Mouse (Mus musculus): ENCODE measurements around the gene Inhbb. TPM values are rescaled to one million over a fixed set of nuclear protein-coding genes. Genes with fewer than 3 reads are reported as not detected.

The Inhbb gene
- polyA plus RNA-seq, 1 experiment from 2014 or later, result 1.5 TPM

DNA sequence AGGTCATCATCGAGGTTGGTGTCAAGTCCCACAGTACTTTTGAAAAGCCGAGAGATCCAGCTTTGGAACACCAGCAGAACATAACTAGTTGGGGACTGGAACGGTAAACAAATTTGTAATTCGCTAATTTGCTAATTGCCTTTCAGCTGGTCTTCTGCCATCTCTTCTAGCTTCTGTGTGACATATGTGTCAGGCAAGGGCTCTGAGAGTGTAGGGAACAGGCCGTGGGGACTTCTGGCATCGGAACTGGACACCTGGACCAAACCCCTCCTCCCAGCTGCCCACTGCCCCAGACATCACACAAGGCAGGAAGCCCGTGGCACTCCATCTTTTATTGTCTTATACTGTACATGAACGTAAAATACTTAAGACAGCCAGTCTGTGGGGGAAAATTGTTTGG is 6.9 kb downstream of the Inhbb start:
- no peaks in the 10 kb centered on the region for H3K9me3 ChIP-seq (ENCODE audit: control insufficient read depth, low read depth, low read length)
- H3K27me3 ChIP-seq (ENCODE audit: control insufficient read depth, insufficient read depth, low read length), result peaks cover 33% of the 10 kb centered on the region
- WGBS, result 78% methylated on average over 8 of the region's 8 CpGs
- no peak overlapping the region for H3K4me2 ChIP-seq (replicated peaks; ENCODE audit: low read depth, low read length)
- no peak for ATAC-seq (ENCODE audit: insufficient number of reproducible peaks, insufficient read depth, low FRiP score, low read depth)
- no peaks in the 10 kb centered on the region for H3K4me1 ChIP-seq (ENCODE audit: control insufficient read depth, insufficient read depth, low read length)
- H3K4me3 ChIP-seq (ENCODE audit: low read depth, low read length), result no peak overlapping the region
- no peaks in the 10 kb centered on the region for H3K36me3 ChIP-seq (ENCODE audit: control insufficient read depth, insufficient read depth, low read length)
- H3K9ac ChIP-seq (replicated peaks; ENCODE audit: low read depth, low read length), result no peak overlapping the region
- no peak overlapping the region for H3K27ac ChIP-seq (ENCODE audit: low read length)

DNA sequence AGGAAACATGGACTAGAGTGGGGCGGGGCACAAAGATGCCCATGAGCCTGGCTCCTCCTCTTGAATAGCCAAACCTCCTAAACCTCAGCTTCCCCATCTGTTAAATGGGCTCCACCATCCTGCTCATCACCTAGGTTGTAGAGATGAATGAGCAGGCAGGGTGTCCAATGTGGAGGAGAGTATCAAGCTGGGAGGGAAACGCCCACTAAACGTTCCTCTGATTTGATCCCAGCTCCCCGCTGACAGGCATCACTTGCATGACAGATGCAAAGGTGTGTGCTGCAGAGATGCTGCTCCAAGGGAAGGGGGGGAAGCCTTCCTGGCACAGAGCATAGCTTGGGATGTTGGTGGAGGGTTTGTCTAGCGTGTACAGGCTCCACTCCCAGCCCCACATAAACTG is 11.4 kb downstream of the Inhbb start:
- H3K9ac ChIP-seq (replicated peaks; ENCODE audit: low read depth, low read length), result no peak overlapping the region
- no peaks in the 10 kb centered on the region for H3K9me3 ChIP-seq (ENCODE audit: control insufficient read depth, low read depth, low read length)
- H3K27me3 ChIP-seq (ENCODE audit: control insufficient read depth, insufficient read depth, low read length), result no peaks in the 10 kb centered on the region
- WGBS, result 83% methylated on average over 5 of the region's 5 CpGs
- no peaks in the 10 kb centered on the region for H3K36me3 ChIP-seq (ENCODE audit: control insufficient read depth, insufficient read depth, low read length)
- H3K4me2 ChIP-seq (replicated peaks; ENCODE audit: low read depth, low read length), result no peak overlapping the region
- no peak overlapping the region for H3K4me3 ChIP-seq (ENCODE audit: low read depth, low read length)
- no peak overlapping the region for H3K27ac ChIP-seq (ENCODE audit: low read length)
- no peaks in the 10 kb centered on the region for H3K4me1 ChIP-seq (ENCODE audit: control insufficient read depth, insufficient read depth, low read length)
- no peak for ATAC-seq (ENCODE audit: insufficient number of reproducible peaks, insufficient read depth, low FRiP score, low read depth)

DNA sequence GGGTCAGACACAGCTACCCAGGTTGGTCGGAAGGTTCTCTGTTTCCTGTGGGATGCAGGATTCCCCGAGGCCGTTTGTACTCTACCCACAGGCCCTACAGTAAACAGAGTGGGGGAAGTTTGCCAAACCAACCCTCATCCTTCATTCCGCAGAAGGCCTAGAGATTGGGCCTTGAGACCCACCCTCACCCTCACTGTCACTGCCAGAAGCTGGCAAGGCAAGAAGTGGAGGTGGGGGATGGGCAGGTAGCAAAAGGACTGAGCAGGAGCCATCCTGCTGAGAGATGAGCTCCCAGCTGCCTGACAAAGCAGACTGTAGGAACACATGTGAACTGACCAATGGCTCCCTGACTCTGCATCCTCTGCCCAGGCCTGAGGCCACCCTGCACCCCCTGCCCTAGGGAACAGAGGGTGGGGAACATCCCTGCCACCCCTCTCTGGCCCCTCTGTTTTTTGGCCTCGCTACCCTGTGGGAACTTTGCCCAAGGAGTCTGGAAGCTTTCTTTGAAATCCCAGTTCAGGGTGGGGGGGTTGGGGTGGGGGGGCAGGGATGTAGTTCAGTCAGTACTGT is 12.4 kb downstream of the Inhbb start:
- H3K4me3 ChIP-seq (ENCODE audit: low read depth, low read length), result no peak overlapping the region
- no peaks in the 10 kb centered on the region for H3K9me3 ChIP-seq (ENCODE audit: control insufficient read depth, low read depth, low read length)
- H3K36me3 ChIP-seq (ENCODE audit: control insufficient read depth, insufficient read depth, low read length), result no peaks in the 10 kb centered on the region
- H3K27me3 ChIP-seq (ENCODE audit: control insufficient read depth, insufficient read depth, low read length), result no peaks in the 10 kb centered on the region
- no peak for ATAC-seq (ENCODE audit: insufficient number of reproducible peaks, insufficient read depth, low FRiP score, low read depth)
- no peak overlapping the region for H3K27ac ChIP-seq (ENCODE audit: low read length)
- 41% methylated on average over 5 of the region's 5 CpGs for WGBS
- no peak overlapping the region for H3K4me2 ChIP-seq (replicated peaks; ENCODE audit: low read depth, low read length)
- no peaks in the 10 kb centered on the region for H3K4me1 ChIP-seq (ENCODE audit: control insufficient read depth, insufficient read depth, low read length)
- H3K9ac ChIP-seq (replicated peaks; ENCODE audit: low read depth, low read length), result no peak overlapping the region

DNA sequence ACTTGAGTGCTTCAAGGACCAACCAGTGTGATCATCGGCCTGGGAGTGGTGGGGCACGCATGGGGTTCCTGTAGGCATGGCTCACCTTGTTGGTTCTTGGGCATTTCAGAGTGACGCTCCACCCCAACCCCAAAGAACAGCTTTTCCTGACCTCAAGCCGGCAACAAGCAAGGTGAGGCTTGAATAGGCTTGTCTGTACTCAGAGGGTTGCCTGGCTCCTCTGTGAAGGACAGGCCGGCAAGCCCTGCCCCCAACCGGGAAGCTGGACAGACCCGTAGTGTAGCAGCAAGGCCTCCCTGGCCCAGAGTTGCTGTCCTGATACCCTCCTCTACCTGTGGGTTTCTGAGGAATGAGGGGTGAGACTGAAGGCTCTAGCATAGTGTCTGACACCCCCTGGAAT is 12.9 kb downstream of the Inhbb start:
- Histone ChIP-seq H3K4me3 (ENCODE audit: low read depth, low read length) (no peak overlapping the region), H3K27ac (ENCODE audit: low read length) (no peak overlapping the region), H3K4me2 (replicated peaks; ENCODE audit: low read depth, low read length) (no peak overlapping the region), H3K9me3 (ENCODE audit: control insufficient read depth, low read depth, low read length) (no peaks in the 10 kb centered on the region), H3K4me1 (ENCODE audit: control insufficient read depth, insufficient read depth, low read length) (no peaks in the 10 kb centered on the region), H3K27me3 (ENCODE audit: control insufficient read depth, insufficient read depth, low read length) (no peaks in the 10 kb centered on the region), H3K36me3 (ENCODE audit: control insufficient read depth, insufficient read depth, low read length) (no peaks in the 10 kb centered on the region), H3K9ac (replicated peaks; ENCODE audit: low read depth, low read length) (no peak overlapping the region)
- WGBS, result 68% methylated on average over 7 of the region's 7 CpGs
- ATAC-seq (ENCODE audit: insufficient number of reproducible peaks, insufficient read depth, low FRiP score, low read depth), result no peak

DNA sequence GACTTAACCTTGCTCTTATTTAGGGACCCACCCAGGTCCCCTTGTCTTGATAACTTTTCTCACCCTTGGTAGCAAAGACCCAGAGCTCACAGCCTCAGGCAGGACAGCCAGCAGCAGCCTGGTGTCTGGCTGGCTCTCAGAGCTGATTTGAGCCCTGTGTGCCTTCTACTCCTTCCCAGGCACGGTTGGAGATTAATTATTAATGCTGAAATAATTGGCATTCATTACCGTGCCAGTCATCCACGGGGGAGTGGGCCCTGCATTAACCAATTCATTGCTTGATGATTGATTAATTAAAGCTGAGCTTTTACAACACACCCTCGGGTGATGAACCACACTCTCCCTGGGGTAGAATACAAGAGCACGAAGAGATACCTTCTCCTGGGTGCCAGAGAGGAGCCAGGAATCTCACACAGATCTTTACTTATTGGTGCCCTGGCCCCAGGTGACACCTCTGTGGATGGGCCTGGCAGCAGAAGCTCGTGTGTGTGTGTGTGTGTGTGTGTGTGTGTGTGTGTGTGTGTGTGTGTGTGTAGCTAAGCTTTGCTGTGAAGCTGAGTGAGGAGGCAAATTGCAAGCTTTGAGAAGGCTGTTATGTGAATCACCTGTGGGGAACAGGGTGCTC is 14.2 kb downstream of the Inhbb start:
- WGBS, result 38% methylated on average over 6 of the region's 6 CpGs
- Histone ChIP-seq H3K27ac (ENCODE audit: low read length) (no peak overlapping the region), H3K4me1 (ENCODE audit: control insufficient read depth, insufficient read depth, low read length) (no peaks in the 10 kb centered on the region), H3K4me3 (ENCODE audit: low read depth, low read length) (no peak overlapping the region), H3K36me3 (ENCODE audit: control insufficient read depth, insufficient read depth, low read length) (no peaks in the 10 kb centered on the region), H3K27me3 (ENCODE audit: control insufficient read depth, insufficient read depth, low read length) (no peaks in the 10 kb centered on the region), H3K9ac (replicated peaks; ENCODE audit: low read depth, low read length) (no peak overlapping the region), H3K4me2 (replicated peaks; ENCODE audit: low read depth, low read length) (no peak overlapping the region), H3K9me3 (ENCODE audit: control insufficient read depth, low read depth, low read length) (no peaks in the 10 kb centered on the region)
- no peak for ATAC-seq (ENCODE audit: insufficient number of reproducible peaks, insufficient read depth, low FRiP score, low read depth)

DNA sequence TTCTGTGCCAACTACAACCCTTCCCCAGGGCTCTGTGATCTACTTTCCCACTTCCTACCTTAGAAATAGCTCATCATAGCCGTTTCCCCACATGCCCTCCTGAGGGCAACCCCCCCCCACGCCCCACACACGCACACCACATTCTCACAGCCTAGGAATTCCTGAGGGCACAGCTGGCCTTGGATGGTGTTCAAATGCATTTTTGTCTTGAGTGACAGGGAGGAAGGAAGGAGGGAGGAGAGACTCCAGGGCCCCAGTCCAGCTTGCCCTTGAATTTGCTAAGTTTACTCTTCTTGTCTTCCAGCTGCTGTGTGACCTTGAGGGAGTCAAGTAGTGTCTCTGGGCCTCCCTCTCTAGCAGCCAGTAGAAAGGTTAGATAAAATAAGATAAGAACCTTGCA is 17.2 kb downstream of the Inhbb start:
- Histone ChIP-seq H3K4me3 (ENCODE audit: low read depth, low read length) (no peak overlapping the region), H3K4me1 (ENCODE audit: control insufficient read depth, insufficient read depth, low read length) (no peaks in the 10 kb centered on the region), H3K27me3 (ENCODE audit: control insufficient read depth, insufficient read depth, low read length) (no peaks in the 10 kb centered on the region), H3K4me2 (replicated peaks; ENCODE audit: low read depth, low read length) (no peak overlapping the region), H3K27ac (ENCODE audit: low read length) (no peak overlapping the region), H3K9me3 (ENCODE audit: control insufficient read depth, low read depth, low read length) (no peaks in the 10 kb centered on the region), H3K36me3 (ENCODE audit: control insufficient read depth, insufficient read depth, low read length) (no peaks in the 10 kb centered on the region), H3K9ac (replicated peaks; ENCODE audit: low read depth, low read length) (no peak overlapping the region)
- no peak for ATAC-seq (ENCODE audit: insufficient number of reproducible peaks, insufficient read depth, low FRiP score, low read depth)
- 34% methylated on average over 3 of the region's 3 CpGs for WGBS

DNA sequence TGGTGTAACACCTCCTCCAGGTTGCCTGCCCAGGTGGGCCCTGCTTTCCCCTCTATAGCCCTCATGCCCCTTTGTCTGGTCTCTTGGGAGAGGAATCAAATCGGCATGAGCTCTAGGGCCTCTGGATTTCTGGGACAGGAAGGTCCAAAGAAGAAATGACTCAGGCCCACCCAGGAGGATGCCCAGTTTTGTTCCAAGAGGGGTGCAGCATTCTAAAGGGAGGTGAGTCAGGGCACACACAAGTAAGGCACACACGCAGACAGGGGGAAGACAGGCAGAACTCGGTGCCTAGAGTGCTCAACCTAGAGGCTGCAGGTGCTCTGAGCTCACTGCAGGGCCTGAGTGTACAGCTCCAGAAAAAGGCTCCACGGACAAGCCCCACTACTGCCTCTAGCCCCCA is 17.7 kb downstream of the Inhbb start:
- no peaks in the 10 kb centered on the region for H3K36me3 ChIP-seq (ENCODE audit: control insufficient read depth, insufficient read depth, low read length)
- no peak overlapping the region for H3K9ac ChIP-seq (replicated peaks; ENCODE audit: low read depth, low read length)
- no peak for ATAC-seq (ENCODE audit: insufficient number of reproducible peaks, insufficient read depth, low FRiP score, low read depth)
- 74% methylated on average over 4 of the region's 4 CpGs for WGBS
- no peak overlapping the region for H3K27ac ChIP-seq (ENCODE audit: low read length)
- no peaks in the 10 kb centered on the region for H3K27me3 ChIP-seq (ENCODE audit: control insufficient read depth, insufficient read depth, low read length)
- no peak overlapping the region for H3K4me2 ChIP-seq (replicated peaks; ENCODE audit: low read depth, low read length)
- H3K4me1 ChIP-seq (ENCODE audit: control insufficient read depth, insufficient read depth, low read length), result no peaks in the 10 kb centered on the region
- no peaks in the 10 kb centered on the region for H3K9me3 ChIP-seq (ENCODE audit: control insufficient read depth, low read depth, low read length)
- H3K4me3 ChIP-seq (ENCODE audit: low read depth, low read length), result no peak overlapping the region

DNA sequence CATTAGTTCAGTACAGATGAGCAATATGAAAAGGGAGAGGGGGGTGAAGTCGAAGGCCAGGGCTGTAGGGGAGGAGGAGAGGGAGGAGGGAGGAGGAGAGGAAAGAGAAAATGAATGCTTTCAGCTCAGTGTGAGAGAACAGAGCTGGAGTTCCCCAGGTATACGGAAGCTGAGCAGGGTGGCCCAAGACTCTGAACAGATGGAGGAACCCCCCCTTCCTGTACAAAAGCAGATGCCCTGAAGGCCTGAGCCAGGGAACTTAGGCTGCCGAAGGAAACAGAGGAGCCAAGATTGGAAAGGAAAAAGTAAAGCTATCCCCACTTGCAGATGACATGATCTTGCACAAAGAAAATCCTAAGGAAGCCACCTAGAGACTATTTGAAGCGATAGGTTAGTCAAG is 20.8 kb downstream of the Inhbb start:
- Histone ChIP-seq H3K4me2 (replicated peaks; ENCODE audit: low read depth, low read length) (no peak overlapping the region), H3K4me1 (ENCODE audit: control insufficient read depth, insufficient read depth, low read length) (no peaks in the 10 kb centered on the region), H3K27ac (ENCODE audit: low read length) (no peak overlapping the region), H3K36me3 (ENCODE audit: control insufficient read depth, insufficient read depth, low read length) (no peaks in the 10 kb centered on the region), H3K4me3 (ENCODE audit: low read depth, low read length) (no peak overlapping the region), H3K27me3 (ENCODE audit: control insufficient read depth, insufficient read depth, low read length) (no peaks in the 10 kb centered on the region), H3K9me3 (ENCODE audit: control insufficient read depth, low read depth, low read length) (no peaks in the 10 kb centered on the region), H3K9ac (replicated peaks; ENCODE audit: low read depth, low read length) (no peak overlapping the region)
- WGBS, result 65% methylated on average over 4 of the region's 4 CpGs
- no peak for ATAC-seq (ENCODE audit: insufficient number of reproducible peaks, insufficient read depth, low FRiP score, low read depth)

DNA sequence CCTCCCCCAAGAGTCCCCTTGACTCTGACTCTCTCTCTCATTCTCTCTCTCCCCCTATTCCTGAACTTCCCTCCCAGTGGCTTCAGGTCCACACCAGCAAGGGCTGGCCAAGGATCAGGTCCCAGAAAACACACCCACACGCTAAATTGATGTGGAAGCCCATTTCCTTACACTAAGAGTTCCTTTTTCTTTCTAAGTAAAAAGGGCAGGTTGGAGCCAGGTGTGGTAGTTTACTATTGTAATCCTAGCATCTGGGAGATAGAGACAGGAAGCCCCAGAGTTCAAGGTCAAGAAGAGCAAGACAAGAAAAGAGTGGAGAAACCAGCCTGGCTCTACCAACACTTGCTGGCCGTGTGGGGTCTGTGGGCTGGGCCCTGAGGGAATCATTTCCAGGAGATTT is 23.4 kb downstream of the Inhbb start:
- Histone ChIP-seq H3K27me3 (ENCODE audit: control insufficient read depth, insufficient read depth, low read length) (no peaks in the 10 kb centered on the region), H3K4me1 (ENCODE audit: control insufficient read depth, insufficient read depth, low read length) (no peaks in the 10 kb centered on the region), H3K9ac (replicated peaks; ENCODE audit: low read depth, low read length) (no peak overlapping the region), H3K36me3 (ENCODE audit: control insufficient read depth, insufficient read depth, low read length) (no peaks in the 10 kb centered on the region), H3K27ac (ENCODE audit: low read length) (no peak overlapping the region), H3K4me3 (ENCODE audit: low read depth, low read length) (no peak overlapping the region), H3K9me3 (ENCODE audit: control insufficient read depth, low read depth, low read length) (no peaks in the 10 kb centered on the region), H3K4me2 (replicated peaks; ENCODE audit: low read depth, low read length) (no peak overlapping the region)
- ATAC-seq (ENCODE audit: insufficient number of reproducible peaks, insufficient read depth, low FRiP score, low read depth), result no peak
- 76% methylated on average over 2 of the region's 2 CpGs for WGBS

Measured in stomach, embryonic 14.5 days (tissue).